Mouse (Mus musculus) retina, postnatal 7 days (tissue): Measurements from ENCODE around the gene Ttbk1.

Source experiments
- DNase-seq: peaks from one replicate; pipeline ENCODE4 v3.0.0-alpha.2; 2012; ENCODE audit warnings: low read depth, low spot score

The Ttbk1 gene

DNA sequence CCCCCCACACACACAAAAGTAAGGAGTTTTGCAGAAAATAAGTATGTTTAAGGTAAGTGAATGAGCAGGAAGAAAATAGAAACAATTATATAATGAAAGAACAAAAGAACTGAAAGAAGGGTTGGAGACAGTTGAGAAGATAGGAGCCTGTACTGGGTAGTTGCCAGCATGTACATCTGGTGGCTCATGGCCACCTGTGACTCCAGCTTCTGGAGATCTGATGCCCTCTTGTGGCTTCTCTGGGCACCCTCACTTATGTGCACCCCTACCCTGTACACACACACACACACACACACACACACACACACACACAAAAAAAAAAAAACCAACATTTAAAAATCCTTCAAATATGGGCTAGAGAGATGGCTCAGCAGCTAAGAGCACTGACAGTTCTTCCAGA, 67.8 kb downstream of the Ttbk1 start:
- no peak for DNase-seq

DNA sequence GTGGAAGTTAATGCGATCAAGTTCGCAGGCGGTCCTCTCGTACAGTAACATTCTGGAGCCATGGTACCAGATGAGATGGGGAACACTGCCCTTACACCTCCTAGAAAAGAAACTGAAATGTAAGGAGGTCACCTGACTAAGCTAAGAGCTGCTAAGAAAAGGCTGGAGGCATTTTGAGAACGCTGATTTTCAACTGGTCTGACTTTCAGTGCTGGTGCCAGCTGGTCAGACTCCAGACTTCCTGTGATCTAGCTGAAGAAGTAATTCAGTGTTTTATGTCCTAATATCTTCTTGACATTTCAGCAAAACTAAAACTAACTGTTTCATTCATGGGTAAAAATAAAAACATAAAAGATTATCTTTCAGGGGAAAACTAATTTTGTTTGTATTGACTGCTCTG, 68.8 kb downstream of the Ttbk1 start:
- DNase-seq = no peak

DNA sequence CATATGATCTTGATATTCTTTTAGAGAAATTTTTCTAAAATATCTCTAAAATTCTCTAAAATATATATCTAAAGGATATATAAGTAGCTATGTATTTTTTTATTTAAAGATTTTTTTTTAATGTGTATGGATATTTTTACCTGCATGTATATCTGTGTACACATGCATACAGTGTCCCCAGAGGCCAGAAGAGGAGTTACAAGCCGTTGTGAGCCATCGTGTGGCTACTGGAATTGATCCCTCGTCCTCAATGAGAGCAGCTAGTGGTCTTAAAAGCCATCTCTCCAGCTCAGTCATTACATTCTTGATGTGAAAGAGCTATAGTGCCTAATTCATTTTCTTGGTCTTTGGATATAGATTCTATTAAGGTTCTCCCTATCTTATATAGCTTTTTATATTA, 79.0 kb downstream of the Ttbk1 start:
- no peak for DNase-seq

DNA sequence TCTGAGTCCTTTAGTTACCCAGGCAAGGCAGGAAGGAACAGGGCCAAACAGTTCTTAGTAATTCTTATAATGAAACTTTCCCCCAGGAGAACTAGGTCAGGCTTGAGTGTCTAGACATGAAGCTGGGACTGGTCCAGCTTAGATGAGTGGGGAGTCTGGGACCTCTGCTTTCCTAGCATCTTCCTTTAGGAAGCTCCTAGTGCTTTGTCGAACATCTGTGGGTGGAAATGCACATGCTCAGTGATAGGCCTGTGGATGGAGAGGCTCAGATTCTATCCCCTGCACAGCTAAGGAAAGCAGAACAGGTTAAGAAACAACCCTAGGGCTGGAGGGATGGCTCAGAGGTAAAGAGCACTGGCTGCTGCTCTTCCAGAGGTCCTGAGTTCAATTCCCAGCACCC, 92.8 kb downstream of the Ttbk1 start:
- DNase-seq = no peak

DNA sequence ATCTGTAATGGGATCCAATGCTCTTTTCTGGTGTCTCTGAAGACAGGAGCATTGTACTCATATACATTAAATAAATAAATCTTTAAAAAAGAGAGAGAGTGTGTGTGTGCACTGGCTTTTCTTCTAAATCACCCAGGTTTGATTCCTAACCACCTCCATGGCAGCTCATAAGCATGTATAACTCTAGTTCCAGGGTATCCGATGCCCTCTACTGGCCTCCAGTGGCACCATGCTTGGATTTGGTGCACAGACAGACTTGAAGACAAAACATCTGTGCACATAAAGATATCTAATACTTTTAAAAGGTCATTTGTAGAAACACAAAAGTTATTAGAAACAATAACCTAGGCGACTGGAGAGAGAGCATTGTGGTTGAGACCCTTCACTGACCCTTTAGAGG, 94.5 kb downstream of the Ttbk1 start:
- DNase-seq = no peak
